Mouse (Mus musculus) cortical plate, adult 2 months (tissue): ENCODE results near the gene Ubxn10.

Experiments
- CTCF ChIP-seq: fragments of 200-500 bp; IDR thresholded peaks from 2 replicates; pipeline ENCODE4 v1.5.1; 2011; ENCODE audit warnings: mild to moderate bottlenecking, control low read depth, low read length; ENCODE audit not compliant: insufficient read depth; ENCODE audit errors: extremely low read depth
- POLR2A ChIP-seq: fragments of 200-500 bp; IDR thresholded peaks from 2 replicates; pipeline ENCODE4 v1.6.1; 2011; ENCODE audit warnings: mild to moderate bottlenecking, low read length, control low read depth; ENCODE audit not compliant: insufficient read depth; ENCODE audit errors: extremely low read depth

GRCm38 (mm10) chr4:138753608-138754007 lies 16.6 kb upstream of the Ubxn10 start:
- TF ChIP-seq CTCF (no peak), POLR2A (no peak)
